Mouse (Mus musculus): ENCODE results near the gene Wdr93.

- TF ChIP-seq POLR2A (IDR thresholded peaks at IDR 0.05; ENCODE audit: borderline replicate concordance, low read depth, low read length) (no peak), CTCF (IDR thresholded peaks at IDR 0.05; ENCODE audit: low read depth, low read length) (peak; percentile 65)
Observed at GRCm38 (mm10) chr7:79780647-79781626, 38.0 kb downstream of the Wdr93 start.
